Mouse (Mus musculus): ENCODE measurements around the gene Tent4a. TPM values are rescaled to one million over a fixed set of nuclear protein-coding genes. Genes with fewer than 3 reads are reported as not detected.

The Tent4a gene
- polyA plus RNA-seq, 1 experiment = 26.2 TPM

DNA sequence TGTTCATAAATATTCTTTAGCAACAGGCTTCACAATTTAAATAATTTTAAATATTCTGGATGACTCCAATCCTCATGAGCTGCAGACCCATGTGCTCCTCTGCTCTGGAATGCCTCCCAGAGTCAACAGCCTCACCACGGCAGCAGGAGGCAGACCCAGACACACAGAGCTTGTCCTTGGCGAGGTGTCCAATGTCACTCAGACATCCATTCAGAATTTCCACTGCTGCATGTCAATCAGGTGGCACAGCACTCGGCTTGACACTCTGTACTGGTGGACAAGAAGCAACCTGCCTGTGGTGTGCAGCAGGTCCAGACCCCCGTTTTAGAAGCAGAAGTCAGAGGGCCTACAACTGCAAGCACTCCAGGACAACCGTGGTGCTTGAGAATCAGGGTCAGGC is 36.1 kb downstream of the Tent4a start:
- Histone ChIP-seq H3K27me3 (ENCODE audit: control insufficient read depth, insufficient read depth, low read length) (no peaks in the 10 kb centered on the region), H3K4me3 (replicated peaks; ENCODE audit: insufficient read depth, low read depth, low read length) (no peak overlapping the region), H3K27ac (ENCODE audit: insufficient read depth, low read length) (no peak overlapping the region), H3K4me1 (ENCODE audit: control insufficient read depth, insufficient read depth, low read length) (no peaks in the 10 kb centered on the region)
- TF ChIP-seq POLR2A (IDR thresholded peaks at IDR 0.05; ENCODE audit: borderline replicate concordance, insufficient read depth, low read length) = no peak
- TF ChIP-seq CTCF (IDR thresholded peaks at IDR 0.05; ENCODE audit: borderline replicate concordance, insufficient read depth, low read depth, low read length) = no peak
- DNase-seq = no peak
- 59% methylated on average over 5 of the region's 5 CpGs for WGBS

DNA sequence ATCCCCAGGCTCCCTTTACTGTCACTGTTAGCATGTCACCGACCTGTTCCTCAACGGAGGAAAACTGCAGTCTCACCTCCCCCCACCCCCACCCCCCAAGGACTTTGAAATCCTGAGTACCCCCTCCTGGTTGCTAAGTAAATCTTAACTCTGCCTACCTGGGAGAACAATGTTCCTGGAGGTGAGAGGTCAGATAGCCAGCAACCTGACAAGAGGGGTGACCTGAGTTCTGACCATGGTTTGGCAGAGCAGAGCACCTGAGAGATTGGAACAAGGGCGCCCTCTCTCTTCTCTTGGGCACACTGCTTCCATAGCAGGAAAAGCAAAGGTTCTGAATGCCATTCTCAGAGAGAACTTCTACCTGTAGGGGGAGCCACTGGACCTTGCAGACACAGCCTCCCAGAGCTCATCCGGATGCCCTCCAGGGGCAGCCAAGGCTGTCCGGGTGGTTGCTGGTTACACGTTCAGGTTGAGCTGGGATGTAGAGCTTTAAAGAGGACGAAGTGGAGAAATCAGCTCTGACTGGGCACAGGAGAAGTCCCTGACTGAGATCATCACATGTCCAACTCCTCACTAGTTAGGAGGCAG is 41.4 kb downstream of the Tent4a start:
- DNase-seq = peak in 1 of 2 experiments; percentile 50
- 30% methylated on average over 7 of the region's 7 CpGs for WGBS

DNA sequence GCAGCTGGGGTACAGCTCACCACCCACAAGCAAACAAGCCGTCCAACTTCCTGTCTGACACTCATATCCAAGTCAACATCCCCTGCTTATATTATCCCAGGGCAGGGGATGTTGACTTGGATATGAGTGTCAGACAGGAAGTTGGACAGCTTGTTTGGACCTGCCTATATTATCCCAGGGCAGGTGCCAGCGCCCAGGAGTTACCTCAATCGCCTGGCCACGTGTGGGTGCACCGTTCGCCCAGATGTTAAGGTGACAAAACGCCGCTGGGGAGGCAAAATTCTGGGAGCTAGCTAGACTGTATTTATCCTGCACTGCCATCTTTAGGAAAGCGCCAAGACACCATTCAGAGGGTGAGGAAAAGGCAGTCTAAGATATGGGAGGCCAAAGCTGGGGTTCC is 44.6 kb downstream of the Tent4a start:
- Histone ChIP-seq H3K4me1 (ENCODE audit: control insufficient read depth, insufficient read depth, low read length) (no peaks in the 10 kb centered on the region; the same call in 1 of the 2 replicates), H3K4me3 (replicated peaks; ENCODE audit: insufficient read depth, low read depth, low read length) (no peak overlapping the region), H3K27ac (ENCODE audit: insufficient read depth, low read length) (no peak overlapping the region), H3K27me3 (ENCODE audit: control insufficient read depth, insufficient read depth, low read length) (no peaks in the 10 kb centered on the region)
- DNase-seq = no peak
- no peak for TF ChIP-seq POLR2A (IDR thresholded peaks at IDR 0.05; ENCODE audit: borderline replicate concordance, insufficient read depth, low read length)
- TF ChIP-seq CTCF (IDR thresholded peaks at IDR 0.05; ENCODE audit: borderline replicate concordance, insufficient read depth, low read depth, low read length) = no peak
- WGBS = 78% methylated on average over 9 of the region's 9 CpGs

More for the DNA sequence above, 41.4 kb downstream of the Tent4a start:
- H3K4me1 ChIP-seq (ENCODE audit: control insufficient read depth, insufficient read depth, low read length) = no peaks in the 10 kb centered on the region; the same call in 1 of the 2 replicates
- TF ChIP-seq POLR2A (IDR thresholded peaks at IDR 0.05; ENCODE audit: borderline replicate concordance, insufficient read depth, low read length) = no peak
- peak; percentile 66 for TF ChIP-seq CTCF (IDR thresholded peaks at IDR 0.05; ENCODE audit: borderline replicate concordance, insufficient read depth, low read depth, low read length)
- no peak overlapping the region for H3K27ac ChIP-seq (ENCODE audit: insufficient read depth, low read length)
- no peaks in the 10 kb centered on the region for H3K27me3 ChIP-seq (ENCODE audit: control insufficient read depth, insufficient read depth, low read length)
- H3K4me3 ChIP-seq (replicated peaks; ENCODE audit: insufficient read depth, low read depth, low read length) = no peak overlapping the region

DNA sequence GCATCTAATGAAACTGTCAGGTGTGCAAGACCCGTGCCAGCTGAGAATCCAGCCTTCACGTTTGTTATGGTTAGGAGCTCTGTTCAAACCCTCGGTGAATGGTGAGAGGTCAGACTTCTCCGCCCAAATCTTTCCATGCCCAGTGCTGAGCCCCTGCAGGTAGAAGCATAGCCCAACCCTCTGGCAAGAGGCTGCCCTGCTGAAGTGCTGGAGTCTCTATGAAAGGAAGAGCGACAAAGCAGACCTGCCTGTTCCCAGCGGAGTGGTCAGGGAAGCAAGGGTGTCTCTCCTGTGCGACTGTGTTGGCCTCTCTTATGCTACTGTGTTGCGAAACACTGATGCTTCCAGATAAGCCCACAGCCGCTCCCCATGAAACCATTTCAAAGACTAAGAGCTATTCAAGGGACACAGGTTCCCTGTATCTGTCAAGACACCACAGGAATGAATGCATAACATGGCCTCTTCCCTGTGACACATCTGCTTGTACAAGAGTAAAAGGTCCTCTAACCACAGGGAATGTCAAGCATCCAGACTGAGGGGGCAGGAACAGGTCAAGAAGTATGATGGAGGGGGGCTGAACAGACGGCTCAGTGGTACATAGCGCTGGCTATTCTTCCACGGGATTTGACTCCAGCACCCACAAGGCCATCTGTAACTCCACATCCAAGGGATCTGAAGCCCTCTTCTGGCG is 45.7 kb downstream of the Tent4a start:
- 38% methylated on average over 13 of the region's 13 CpGs for WGBS
- TF ChIP-seq CTCF (IDR thresholded peaks at IDR 0.05; ENCODE audit: borderline replicate concordance, insufficient read depth, low read depth, low read length) = no peak
- no peak for TF ChIP-seq POLR2A (IDR thresholded peaks at IDR 0.05; ENCODE audit: borderline replicate concordance, insufficient read depth, low read length)
- H3K27ac ChIP-seq (ENCODE audit: insufficient read depth, low read length) = no peak overlapping the region
- H3K4me1 ChIP-seq (ENCODE audit: control insufficient read depth, insufficient read depth, low read length) = no peaks in the 10 kb centered on the region; the same call in 1 of the 2 replicates
- H3K4me3 ChIP-seq (replicated peaks; ENCODE audit: insufficient read depth, low read depth, low read length) = no peak overlapping the region
- no peaks in the 10 kb centered on the region for H3K27me3 ChIP-seq (ENCODE audit: control insufficient read depth, insufficient read depth, low read length)
- no peak for DNase-seq

DNA sequence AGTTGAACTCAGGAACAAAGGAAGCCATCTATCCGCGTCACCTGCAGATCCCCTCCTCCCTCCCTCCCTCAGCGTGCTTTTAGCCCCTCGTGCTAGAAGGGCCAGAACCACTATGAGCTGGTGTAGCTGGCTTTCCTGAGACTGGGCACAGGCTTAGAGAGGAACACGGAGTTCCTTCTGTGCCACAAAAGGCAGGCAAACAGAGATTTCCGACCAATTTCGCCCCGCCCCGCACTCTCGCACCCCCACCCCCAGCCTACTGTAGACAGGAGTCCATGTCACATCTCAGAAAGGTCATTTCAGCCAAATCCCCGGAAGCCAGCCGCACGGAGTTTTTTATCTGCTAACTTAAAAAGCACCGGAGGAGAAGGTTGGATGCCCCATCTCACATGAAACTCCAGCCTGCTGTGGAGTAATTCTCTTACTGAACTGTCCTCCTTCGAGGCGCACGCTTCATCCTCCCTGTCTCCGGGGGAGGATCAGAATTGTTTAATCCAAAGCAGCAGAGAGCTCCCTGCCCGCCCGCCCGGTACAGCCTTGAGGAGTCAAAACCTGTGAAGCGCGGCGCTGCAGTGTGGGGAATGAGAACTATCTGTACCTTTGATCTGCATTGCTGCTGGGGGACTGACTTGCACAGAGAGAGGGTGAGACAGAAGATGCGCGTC is 46.7 kb downstream of the Tent4a start:
- no peaks in the 10 kb centered on the region for H3K27me3 ChIP-seq (ENCODE audit: control insufficient read depth, insufficient read depth, low read length)
- WGBS = 3% methylated on average over 26 of the region's 26 CpGs
- TF ChIP-seq POLR2A (IDR thresholded peaks at IDR 0.05; ENCODE audit: borderline replicate concordance, insufficient read depth, low read length) (no peak), CTCF (IDR thresholded peaks at IDR 0.05; ENCODE audit: borderline replicate concordance, insufficient read depth, low read depth, low read length) (no peak)
- DNase-seq = no peak
- no peak overlapping the region for H3K27ac ChIP-seq (ENCODE audit: insufficient read depth, low read length)
- no peak overlapping the region for H3K4me3 ChIP-seq (replicated peaks; ENCODE audit: insufficient read depth, low read depth, low read length)
- H3K4me1 ChIP-seq (ENCODE audit: control insufficient read depth, insufficient read depth, low read length) = no peaks in the 10 kb centered on the region

- Histone ChIP-seq H3K4me1 (ENCODE audit: control insufficient read depth, insufficient read depth, low read length) (no peaks in the 10 kb centered on the region), H3K4me3 (replicated peaks; ENCODE audit: insufficient read depth, low read depth, low read length) (no peak overlapping the region), H3K27me3 (ENCODE audit: control insufficient read depth, insufficient read depth, low read length) (no peaks in the 10 kb centered on the region), H3K27ac (ENCODE audit: insufficient read depth, low read length) (no peak overlapping the region)
- DNase-seq = no peak
- TF ChIP-seq POLR2A (IDR thresholded peaks at IDR 0.05; ENCODE audit: borderline replicate concordance, insufficient read depth, low read length) = no peak
- TF ChIP-seq CTCF (IDR thresholded peaks at IDR 0.05; ENCODE audit: borderline replicate concordance, insufficient read depth, low read depth, low read length) = no peak
- 89% methylated on average over 7 of the region's 7 CpGs for WGBS
Observed at GRCm38 (mm10) chr13:69487108-69487507, 47.3 kb downstream of the Tent4a start.

- Histone ChIP-seq H3K27me3 (ENCODE audit: control insufficient read depth, insufficient read depth, low read length) (no peaks in the 10 kb centered on the region), H3K4me3 (replicated peaks; ENCODE audit: insufficient read depth, low read depth, low read length) (no peak overlapping the region), H3K4me1 (ENCODE audit: control insufficient read depth, insufficient read depth, low read length) (no peaks in the 10 kb centered on the region; the same call in 1 of the 2 replicates), H3K27ac (ENCODE audit: insufficient read depth, low read length) (no peak overlapping the region)
- WGBS = 67% methylated on average over 7 of the region's 7 CpGs
- no peak for TF ChIP-seq CTCF (IDR thresholded peaks at IDR 0.05; ENCODE audit: borderline replicate concordance, insufficient read depth, low read depth, low read length)
- no peak for TF ChIP-seq POLR2A (IDR thresholded peaks at IDR 0.05; ENCODE audit: borderline replicate concordance, insufficient read depth, low read length)
- no peak for DNase-seq
Observed at GRCm38 (mm10) chr13:69485833-69486232, 48.6 kb downstream of the Tent4a start.

Data from cerebellum, adult 2 months (tissue).